Mouse (Mus musculus): ENCODE data around the gene Por. TPM values are rescaled to one million over a fixed set of nuclear protein-coding genes. Genes with fewer than 3 reads are reported as not detected.

Gene Por
- total RNA-seq, 1 experiment: 125 TPM

DNA sequence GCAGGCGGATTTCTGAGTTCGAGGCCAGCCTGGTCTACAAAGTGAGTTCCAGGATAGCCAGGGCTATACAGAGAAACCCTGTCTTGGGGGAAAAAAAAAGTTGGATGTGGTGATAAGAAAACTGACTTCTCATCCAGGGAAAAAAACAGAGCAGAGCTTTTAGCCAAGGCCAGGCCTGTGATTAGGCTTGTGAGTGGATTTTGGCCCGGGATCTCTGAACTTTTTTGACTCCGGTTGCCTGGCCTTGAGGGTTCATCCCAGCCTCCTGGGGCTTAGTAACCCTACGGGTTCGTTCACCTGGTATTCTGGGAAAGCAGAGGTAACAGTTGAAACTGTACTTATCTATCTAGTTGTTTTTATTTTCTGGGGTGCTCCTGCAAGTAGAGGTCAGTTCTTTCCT, 8.6 kb downstream of the Por start:
- Histone ChIP-seq H3K4me3 (ENCODE audit: insufficient read depth in 1 of 2, low read depth in 1 of 2, low read length in 2 of 2, poor library complexity in 1 of 2, severe bottlenecking in 1 of 2) (no peak overlapping the region), H3K9me3 (ENCODE audit: control insufficient read depth, insufficient read depth, low read depth, low read length) (no peaks in the 10 kb centered on the region), H3K36me3 (ENCODE audit: control insufficient read depth, insufficient read depth, low read length, poor library complexity, severe bottlenecking) (no peaks in the 10 kb centered on the region), H3K9ac (ENCODE audit: insufficient read depth, low read depth, low read length, poor library complexity, severe bottlenecking) (no peak overlapping the region), H3K27ac (ENCODE audit: insufficient read depth, low read depth, low read length, poor library complexity, severe bottlenecking) (no peak overlapping the region), H3K4me1 (ENCODE audit: control insufficient read depth in 2 of 2, insufficient read depth in 2 of 2, low read length in 2 of 2, poor library complexity in 1 of 2) (peaks cover 5 to 17% of the 10 kb centered on the region in 2 experiments; a peak in 3 of 4 replicates)
- DNase-seq (ENCODE audit: low read depth, low spot score): no peak
- no peak for TF ChIP-seq CHD2 (IDR thresholded peaks at IDR 0.05; ENCODE audit: low read depth, low read length)
- TF ChIP-seq ZC3H11A (IDR thresholded peaks at IDR 0.05; ENCODE audit: borderline replicate concordance, low read depth, low read length): no peak
- no peak for TF ChIP-seq MAFK (IDR thresholded peaks at IDR 0.05; ENCODE audit: insufficient read depth, low read depth, low read length)
- no peak for TF ChIP-seq HCFC1 (IDR thresholded peaks at IDR 0.05; ENCODE audit: borderline replicate concordance, insufficient read depth, low read length)
- TF ChIP-seq ZNF384 (IDR thresholded peaks at IDR 0.05; ENCODE audit: low read depth, low read length): no peak
- in situ Hi-C loops (cut with MboI; ENCODE audit: low sequenced_read_pairs in 2 of 2, unreplicated experiment in 2 of 2): no loop called here

DNA sequence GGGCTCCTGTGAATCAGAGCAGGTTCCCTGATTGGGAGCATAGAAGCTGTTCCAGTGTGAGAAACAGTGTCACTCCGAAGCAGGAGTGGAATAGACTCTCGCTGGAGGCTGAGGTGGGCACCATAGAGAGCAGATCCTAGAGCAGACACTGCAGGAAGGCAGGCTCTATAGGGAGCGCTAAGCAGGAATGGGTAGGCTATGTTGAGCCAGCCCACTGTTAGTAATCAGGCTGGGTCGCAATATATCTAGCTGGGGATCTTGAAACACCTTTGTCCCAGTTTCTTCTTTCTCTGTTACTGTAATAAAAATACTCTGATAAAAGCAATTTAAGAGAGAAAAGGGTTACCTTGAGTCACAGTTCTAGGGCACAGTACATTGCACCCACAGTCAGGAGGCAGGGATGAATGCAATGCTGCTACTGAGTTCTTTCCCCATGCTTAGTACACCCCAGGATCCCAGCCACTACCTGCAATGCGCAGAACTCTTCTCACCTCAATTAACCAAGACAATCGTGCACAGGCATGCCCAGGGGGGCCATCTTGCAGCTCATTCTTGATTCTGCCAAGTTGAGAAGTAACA, 11.2 kb downstream of the Por start:
- no peak for DNase-seq (ENCODE audit: low read depth, low spot score)
- Histone ChIP-seq H3K27ac (ENCODE audit: insufficient read depth, low read depth, low read length, poor library complexity, severe bottlenecking) (no peak overlapping the region), H3K9ac (ENCODE audit: insufficient read depth, low read depth, low read length, poor library complexity, severe bottlenecking) (no peak overlapping the region), H3K4me3 (ENCODE audit: insufficient read depth in 1 of 2, low read depth in 1 of 2, low read length in 2 of 2, poor library complexity in 1 of 2, severe bottlenecking in 1 of 2) (no peak overlapping the region), H3K9me3 (ENCODE audit: control insufficient read depth, insufficient read depth, low read depth, low read length) (no peaks in the 10 kb centered on the region), H3K4me1 (ENCODE audit: control insufficient read depth in 2 of 2, insufficient read depth in 2 of 2, low read length in 2 of 2, poor library complexity in 1 of 2) (peaks cover 0 to 8% of the 10 kb centered on the region in 2 experiments; a peak in 1 of 4 replicates), H3K36me3 (ENCODE audit: control insufficient read depth, insufficient read depth, low read length, poor library complexity, severe bottlenecking) (no peaks in the 10 kb centered on the region)
- TF ChIP-seq MAFK (IDR thresholded peaks at IDR 0.05; ENCODE audit: insufficient read depth, low read depth, low read length) (no peak), ZNF384 (IDR thresholded peaks at IDR 0.05; ENCODE audit: low read depth, low read length) (no peak), CHD2 (IDR thresholded peaks at IDR 0.05; ENCODE audit: low read depth, low read length) (no peak)
- in situ Hi-C loops (cut with MboI; ENCODE audit: low sequenced_read_pairs in 2 of 2, unreplicated experiment in 2 of 2): no loop called here

DNA sequence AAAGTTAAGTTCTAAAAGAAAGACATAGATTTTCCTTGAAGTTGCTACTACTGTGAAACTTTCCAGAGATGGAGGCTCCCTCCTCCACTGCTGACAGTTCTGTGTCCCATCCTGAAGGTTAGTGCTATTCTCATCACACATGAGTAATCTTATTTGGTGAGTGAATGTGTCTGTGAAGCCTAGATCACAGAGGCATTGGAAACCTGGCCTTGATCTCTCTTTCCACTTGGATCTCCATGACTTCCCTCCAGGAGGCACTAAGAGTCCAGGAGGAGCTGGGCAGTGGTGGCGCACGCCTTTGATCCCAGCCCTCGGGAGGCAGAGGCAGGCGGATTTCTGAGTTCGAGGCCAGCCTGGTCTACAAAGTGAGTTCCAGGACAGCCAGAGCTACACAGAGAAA, 12.2 kb downstream of the Por start:
- H3K4me1 ChIP-seq (ENCODE audit: control insufficient read depth in 2 of 2, insufficient read depth in 2 of 2, low read length in 2 of 2, poor library complexity in 1 of 2): peaks cover 0 to 11% of the 10 kb centered on the region in 2 experiments; a peak in 1 of 4 replicates
- TF ChIP-seq ZC3H11A (IDR thresholded peaks at IDR 0.05; ENCODE audit: borderline replicate concordance, low read depth, low read length) (no peak), ZNF384 (IDR thresholded peaks at IDR 0.05; ENCODE audit: low read depth, low read length) (no peak), HCFC1 (IDR thresholded peaks at IDR 0.05; ENCODE audit: borderline replicate concordance, insufficient read depth, low read length) (no peak), CHD2 (IDR thresholded peaks at IDR 0.05; ENCODE audit: low read depth, low read length) (no peak), MAFK (IDR thresholded peaks at IDR 0.05; ENCODE audit: insufficient read depth, low read depth, low read length) (no peak)
- no peak overlapping the region for H3K27ac ChIP-seq (ENCODE audit: insufficient read depth, low read depth, low read length, poor library complexity, severe bottlenecking)
- H3K9me3 ChIP-seq (ENCODE audit: control insufficient read depth, insufficient read depth, low read depth, low read length): no peaks in the 10 kb centered on the region
- no peak overlapping the region for H3K9ac ChIP-seq (ENCODE audit: insufficient read depth, low read depth, low read length, poor library complexity, severe bottlenecking)
- DNase-seq (ENCODE audit: low read depth, low spot score): no peak
- H3K4me3 ChIP-seq (ENCODE audit: insufficient read depth in 1 of 2, low read depth in 1 of 2, low read length in 2 of 2, poor library complexity in 1 of 2, severe bottlenecking in 1 of 2): no peak overlapping the region
- in situ Hi-C loops (cut with MboI; ENCODE audit: low sequenced_read_pairs in 2 of 2, unreplicated experiment in 2 of 2): no loop called here
- no peaks in the 10 kb centered on the region for H3K36me3 ChIP-seq (ENCODE audit: control insufficient read depth, insufficient read depth, low read length, poor library complexity, severe bottlenecking)

DNA sequence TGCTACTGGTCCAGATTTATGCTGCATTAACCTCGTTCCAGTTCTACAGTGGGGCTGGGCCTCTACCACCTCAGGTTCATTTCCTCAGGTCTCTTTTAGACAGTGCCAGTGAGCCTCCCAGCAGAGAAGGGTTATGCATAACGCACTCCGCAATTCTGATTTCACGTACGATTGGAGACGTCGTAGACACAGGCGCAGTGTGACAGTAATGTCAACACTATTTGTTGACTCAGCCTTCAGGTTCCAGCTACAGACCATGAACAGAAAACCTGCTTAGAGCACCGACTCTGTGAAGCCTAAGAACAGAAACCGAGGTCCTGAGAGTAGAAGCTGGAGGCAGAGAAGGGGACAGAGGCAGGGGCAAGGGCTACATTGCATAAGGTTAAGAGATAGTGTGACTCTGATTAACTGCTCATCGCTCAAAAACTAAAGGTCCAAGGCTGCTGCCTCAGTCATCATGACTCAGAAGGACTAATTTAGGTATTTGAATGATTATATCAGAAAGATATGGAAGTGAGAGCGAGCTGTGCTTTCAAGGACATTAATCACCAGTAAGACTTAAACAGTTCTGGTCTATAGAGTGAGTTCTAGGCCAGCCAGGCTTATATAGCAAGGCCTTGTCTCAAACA, 13.2 kb downstream of the Por start:
- peaks cover 0 to 11% of the 10 kb centered on the region in 2 experiments; a peak in 1 of 4 replicates for H3K4me1 ChIP-seq (ENCODE audit: control insufficient read depth in 2 of 2, insufficient read depth in 2 of 2, low read length in 2 of 2, poor library complexity in 1 of 2)
- no peak overlapping the region for H3K27ac ChIP-seq (ENCODE audit: insufficient read depth, low read depth, low read length, poor library complexity, severe bottlenecking)
- in situ Hi-C loops (cut with MboI; ENCODE audit: low sequenced_read_pairs in 2 of 2, unreplicated experiment in 2 of 2): no loop called here
- H3K36me3 ChIP-seq (ENCODE audit: control insufficient read depth, insufficient read depth, low read length, poor library complexity, severe bottlenecking): no peaks in the 10 kb centered on the region
- no peak overlapping the region for H3K9ac ChIP-seq (ENCODE audit: insufficient read depth, low read depth, low read length, poor library complexity, severe bottlenecking)
- no peak overlapping the region for H3K4me3 ChIP-seq (ENCODE audit: insufficient read depth in 1 of 2, low read depth in 1 of 2, low read length in 2 of 2, poor library complexity in 1 of 2, severe bottlenecking in 1 of 2)
- H3K9me3 ChIP-seq (ENCODE audit: control insufficient read depth, insufficient read depth, low read depth, low read length): no peaks in the 10 kb centered on the region
- DNase-seq (ENCODE audit: low read depth, low spot score): no peak
- TF ChIP-seq ZNF384 (IDR thresholded peaks at IDR 0.05; ENCODE audit: low read depth, low read length): no peak
- TF ChIP-seq MAFK (IDR thresholded peaks at IDR 0.05; ENCODE audit: insufficient read depth, low read depth, low read length): no peak
- no peak for TF ChIP-seq HCFC1 (IDR thresholded peaks at IDR 0.05; ENCODE audit: borderline replicate concordance, insufficient read depth, low read length)
- no peak for TF ChIP-seq CHD2 (IDR thresholded peaks at IDR 0.05; ENCODE audit: low read depth, low read length)
- TF ChIP-seq ZC3H11A (IDR thresholded peaks at IDR 0.05; ENCODE audit: borderline replicate concordance, low read depth, low read length): no peak
